Mouse (Mus musculus): ENCODE data around the gene Tmod3.

GRCm38 (mm10) chr9:75498571-75498970 lies 60.9 kb downstream of the Tmod3 start:
- TF ChIP-seq CTCF (IDR thresholded peaks at IDR 0.05; ENCODE audit: low read depth, low read length) (no peak), EP300 (IDR thresholded peaks at IDR 0.05; ENCODE audit: insufficient read depth, low read depth, low read length) (no peak)
